Mouse (Mus musculus) embryonic facial prominence, embryonic 14.5 days (tissue): ENCODE measurements around the gene 1700029I15Rik. TPM values are rescaled to one million over a fixed set of nuclear protein-coding genes. Genes with fewer than 3 reads are reported as not detected.
A peak's percentile ranks its signal among the peaks of the same experiment; 100 is the strongest.
"Not testable (repeated sequence)": the region's sequence is repeated elsewhere in the genome, so short reads cannot be mapped to it uniquely, and the experiment has no call there.

Experiments
- ATAC-seq: fragments of 200-750 bp; cut with Nextera tagmentation; 2 replicates; pipeline ENCODE4 v1.8.0; 2017; ENCODE audit warnings: low read depth, moderate number of reproducible peaks, moderate TSS enrichment
- DNase-seq: peaks from one replicate; pipeline ENCODE4 v3.0.0-alpha.2; 2015; ENCODE audit warnings: low spot score
- H3K27ac ChIP-seq: fragments of 300-500 bp; sonication (generic); replicated peaks from 2 replicates; pipeline ENCODE4 v1.5.1; 2014; ENCODE audit warnings: low read depth, mild to moderate bottlenecking, low read length, moderate library complexity
- H3K27me3 ChIP-seq: fragments of 300-500 bp; sonication (generic); replicated peaks from 2 replicates; pipeline ENCODE4 v1.6.1; 2014; ENCODE audit warnings: low read length; ENCODE audit not compliant: control insufficient read depth, insufficient read depth
- H3K36me3 ChIP-seq: fragments of 300-500 bp; sonication (generic); 2 replicates; pipeline ENCODE4 v1.6.1; 2014; ENCODE audit warnings: low read length, mixed read lengths; ENCODE audit not compliant: control insufficient read depth, insufficient read depth
- H3K4me1 ChIP-seq: fragments of 300-500 bp; sonication (generic); 2 replicates; pipeline ENCODE4 v1.6.1; 2014; ENCODE audit warnings: antibody characterized with exemption, low read length; ENCODE audit not compliant: control insufficient read depth, insufficient read depth
- H3K4me2 ChIP-seq: fragments of 300-500 bp; sonication (generic); 2 replicates; pipeline ENCODE4 v1.6.1; 2014; ENCODE audit warnings: low read depth, mild to moderate bottlenecking, low read length, moderate library complexity, mixed read lengths
- H3K4me3 ChIP-seq: fragments of 300-500 bp; sonication (generic); 2 replicates; pipeline ENCODE4 v1.5.1; 2014; ENCODE audit warnings: low read depth, mild to moderate bottlenecking, low read length
- H3K9ac ChIP-seq: fragments of 300-500 bp; sonication (generic); 2 replicates; pipeline ENCODE4 v1.6.1; 2014; ENCODE audit warnings: low read depth, mild to moderate bottlenecking, low read length, moderate library complexity, mixed read lengths
- H3K9me3 ChIP-seq: fragments of 300-500 bp; sonication (generic); 2 replicates; pipeline ENCODE4 v1.6.1; 2016; ENCODE audit warnings: low read length; ENCODE audit not compliant: control insufficient read depth
- whole genome bisulfite sequencing: fragments of 180-500 bp; shearing (Covaris S2); extraction: QIAGEN DNeasy Blood & Tissue Kit; methylation state at CpG from one replicate; pipeline ENCODE4 v1.1.7; 2014; 5-methylcytosine and 5-hydroxymethylcytosine counted together
- polyA plus RNA-seq: library from polyadenylated mRNA; unstranded; fragments of >200 nt; fragmentation: Nextera tagmentation; extraction: Ambion mirVana; gene quantifications from 2 replicates; pipeline ENCODE4 v1.2.1, GENCODE M21; 2014

1700029I15Rik gene
- polyA plus RNA-seq, 1 experiment from 2014 or later: 2.7 TPM

GRCm38 (mm10) chr2:92392318-92393264, 10.3 kb downstream of the 1700029I15Rik start:
- ATAC-seq (peak; percentile 16), DNase-seq (peak; percentile 87)
- H3K36me3 ChIP-seq: no peaks in the 10 kb centered on the region
- H3K9me3 ChIP-seq: no peaks in the 10 kb centered on the region
- H3K9ac ChIP-seq: peak overlapping the region; percentile 64
- H3K4me2 ChIP-seq: peak overlapping the region; percentile 56
- peaks cover 20% of the 10 kb centered on the region; the same call in 1 of the 2 replicates for H3K4me1 ChIP-seq
- 3% methylated on average over 25 of the region's 26 CpGs for WGBS
- no peaks in the 10 kb centered on the region for H3K27me3 ChIP-seq
- H3K4me3 ChIP-seq: peak overlapping the region; percentile 35
- peak overlapping the region; percentile 77 for H3K27ac ChIP-seq

GRCm38 (mm10) chr2:92395535-92395934, 13.2 kb downstream of the 1700029I15Rik start:
- Histone ChIP-seq H3K4me3 (no peak overlapping the region), H3K27ac (no peak overlapping the region), H3K4me2 (no peak overlapping the region), H3K9me3 (no peaks in the 10 kb centered on the region), H3K9ac (no peak overlapping the region), H3K36me3 (no peaks in the 10 kb centered on the region), H3K4me1 (peaks cover 8% of the 10 kb centered on the region; the same call in 1 of the 2 replicates), H3K27me3 (no peaks in the 10 kb centered on the region; the same call in 1 of the 2 replicates)
- ATAC-seq (no peak), DNase-seq (no peak)
- WGBS: 88% methylated on average over 3 of the region's 3 CpGs

GRCm38 (mm10) chr2:92397436-92397835, 15.1 kb downstream of the 1700029I15Rik start:
- Histone ChIP-seq H3K4me2 (no peak overlapping the region), H3K36me3 (no peaks in the 10 kb centered on the region), H3K4me3 (no peak overlapping the region), H3K4me1 (peaks cover 7% of the 10 kb centered on the region; the same call in 1 of the 2 replicates), H3K27me3 (no peaks in the 10 kb centered on the region; the same call in 1 of the 2 replicates), H3K27ac (no peak overlapping the region), H3K9me3 (no peaks in the 10 kb centered on the region), H3K9ac (no peak overlapping the region)
- no peak for ATAC-seq
- 67% methylated on average over 1 of the region's 1 CpGs for WGBS
- DNase-seq: no peak

GRCm38 (mm10) chr2:92399877-92400276, 17.5 kb downstream of the 1700029I15Rik start:
- not testable (repeated sequence) for H3K27me3 ChIP-seq, H3K4me1 ChIP-seq, H3K4me2 ChIP-seq, H3K4me3 ChIP-seq, H3K9me3 ChIP-seq, ATAC-seq, H3K27ac ChIP-seq, DNase-seq, H3K9ac ChIP-seq
- WGBS: 73% methylated on average over 2 of the region's 4 CpGs
- peaks cover 16% of the 10 kb centered on the region for H3K36me3 ChIP-seq

- H3K9me3 ChIP-seq: no peaks in the 10 kb centered on the region
- WGBS: 2% methylated on average over 15 of the region's 22 CpGs
- no peaks in the 10 kb centered on the region; the same call in 1 of the 2 replicates for H3K27me3 ChIP-seq
- ATAC-seq (no peak), DNase-seq (no peak)
- H3K4me1 ChIP-seq: peaks cover 4% of the 10 kb centered on the region; the same call in 1 of the 2 replicates
- H3K4me2 ChIP-seq: peak overlapping the region; percentile 91
- peak overlapping the region; percentile 76 for H3K9ac ChIP-seq
- H3K36me3 ChIP-seq: peaks cover 24% of the 10 kb centered on the region
- H3K4me3 ChIP-seq: peak overlapping the region; percentile 61
- H3K27ac ChIP-seq: no peak overlapping the region
These were observed 18.3 kb downstream of the 1700029I15Rik start for GRCm38 (mm10) chr2:92400682-92401081.

- peaks cover 24% of the 10 kb centered on the region for H3K36me3 ChIP-seq
- no peaks in the 10 kb centered on the region; the same call in 1 of the 2 replicates for H3K27me3 ChIP-seq
- 10% methylated on average over 5 of the region's 59 CpGs for WGBS
- peak within 1 kb of the TSS; percentile 76 for H3K9ac ChIP-seq
- peak within 1 kb of the TSS; percentile 61 for H3K4me3 ChIP-seq
- H3K27ac ChIP-seq: no peak within 1 kb of the TSS
- peaks cover 4% of the 10 kb centered on the region; the same call in 1 of the 2 replicates for H3K4me1 ChIP-seq
- ATAC-seq: peak; percentile 74
- peak; percentile 65 for DNase-seq
- no peaks in the 10 kb centered on the region for H3K9me3 ChIP-seq
- H3K4me2 ChIP-seq: peak within 1 kb of the TSS; percentile 91
These were observed 18.8 kb downstream of the 1700029I15Rik start, which contains the start of gene Mapk8ip1 for GRCm38 (mm10) chr2:92401091-92401561. TSS of gene Mapk8ip1 (minus strand) at chr2:92401263.

GRCm38 (mm10) chr2:92402591-92403326, 20.4 kb downstream of the 1700029I15Rik start:
- WGBS: 73% methylated on average over 4 of the region's 4 CpGs
- DNase-seq: no peak
- Histone ChIP-seq H3K9me3 (no peaks in the 10 kb centered on the region), H3K4me1 (peaks cover 4% of the 10 kb centered on the region; the same call in 1 of the 2 replicates), H3K27me3 (no peaks in the 10 kb centered on the region; the same call in 1 of the 2 replicates), H3K4me3 (no peak overlapping the region), H3K27ac (no peak overlapping the region), H3K4me2 (no peak overlapping the region), H3K9ac (no peak overlapping the region), H3K36me3 (peaks cover 34% of the 10 kb centered on the region)
- ATAC-seq: no peak

- no peaks in the 10 kb centered on the region; the same call in 1 of the 2 replicates for H3K27me3 ChIP-seq
- peaks cover 4% of the 10 kb centered on the region; the same call in 1 of the 2 replicates for H3K4me1 ChIP-seq
- no peaks in the 10 kb centered on the region for H3K9me3 ChIP-seq
- 91% methylated on average over 5 of the region's 5 CpGs for WGBS
- H3K27ac ChIP-seq: no peak overlapping the region
- H3K4me3 ChIP-seq: no peak overlapping the region
- no peak overlapping the region for H3K9ac ChIP-seq
- peaks cover 44% of the 10 kb centered on the region for H3K36me3 ChIP-seq
- no peak overlapping the region for H3K4me2 ChIP-seq
- no peak for ATAC-seq
- no peak for DNase-seq
These were observed 21.5 kb downstream of the 1700029I15Rik start for GRCm38 (mm10) chr2:92403776-92404319.
